18 mouse cellular contexts compared by ENCODE assay signal in the genomic region with DNA sequence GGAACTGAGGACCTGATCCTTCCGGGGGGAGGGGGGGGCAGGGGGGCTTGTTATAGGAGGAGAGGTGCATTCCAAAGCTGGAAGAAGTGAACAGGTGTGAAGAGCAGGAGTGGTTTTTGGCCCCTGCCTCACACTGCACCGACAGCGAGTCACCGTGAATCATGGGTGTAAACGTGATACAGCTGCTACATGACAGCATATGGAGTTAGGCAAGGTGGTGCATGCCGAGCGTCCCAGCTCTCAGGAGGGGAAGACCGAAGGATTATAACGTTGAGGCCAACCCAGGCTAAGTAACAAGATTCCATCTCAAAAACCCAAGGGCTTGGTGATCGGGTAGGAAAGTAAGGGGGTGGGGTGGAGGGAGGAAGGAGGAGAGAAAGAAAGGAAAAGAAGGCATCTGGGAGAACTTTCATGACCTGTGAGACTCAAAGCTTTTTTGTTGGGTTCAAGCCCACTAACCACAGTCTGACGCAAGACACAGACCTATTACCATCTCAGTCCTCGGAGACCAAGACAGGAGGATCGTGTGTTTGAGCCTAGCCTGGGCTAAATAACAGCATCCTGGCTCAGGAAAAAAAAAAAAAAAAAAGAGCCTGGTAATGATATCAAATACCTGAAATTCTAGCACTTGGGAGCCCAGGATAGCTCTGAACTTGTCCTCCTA. TPM values are rescaled to one million over a fixed set of nuclear protein-coding genes. Genes with fewer than 3 reads are reported as not detected.
DNase-seq lines count a peak whose midpoint lies in the region; ATAC-seq and TF ChIP-seq lines count a peak whose summit lies in the region.
"Had no signal": no experiment of that assay in that cellular context is flagged by ENCODE, and none has a peak within 500 bp of the region (broad histone marks: within the 10 kb centered on the region; RNA-seq: fewer than 3 reads in every experiment).

No protein-coding gene starts in this region.

- WGBS in heart, embryonic 15.5 days, result 45% methylated on average over 13 of the region's 13 CpGs
- WGBS in limb, embryonic 10.5 days, result 52% methylated on average over 13 of the region's 13 CpGs

- no peaks in the 10 kb centered on the region for H3K36me3 ChIP-seq in heart, embryonic 15.5 days
- H3K36me3 ChIP-seq in ES-E14 (ENCODE audit: control insufficient read depth, insufficient read depth, low read length, poor library complexity, severe bottlenecking), result no peaks in the 10 kb centered on the region
- no peaks in the 10 kb centered on the region for H3K36me3 ChIP-seq in limb, embryonic 10.5 days
- H3K36me3 ChIP-seq: forebrain, embryonic 12.5 days; hindbrain, embryonic 12.5 days had no signal

- H3K9me3 ChIP-seq in heart, embryonic 15.5 days (replicated peaks), result no peaks in the 10 kb centered on the region
- no peaks in the 10 kb centered on the region for H3K9me3 ChIP-seq in ES-E14 (ENCODE audit: control insufficient read depth, insufficient read depth, low read depth, low read length)
- H3K9me3 ChIP-seq in limb, embryonic 10.5 days (replicated peaks), result no peaks in the 10 kb centered on the region
- H3K9me3 ChIP-seq: forebrain, embryonic 12.5 days; hindbrain, embryonic 12.5 days had no signal

- no peak for DNase-seq in heart, postnatal 25 days (ENCODE audit: low spot score)
- DNase-seq in 3134 (ENCODE audit: extremely low read depth, insufficient read length, low spot score), result peak; percentile 36
- no peak for DNase-seq in ES-E14 (ENCODE audit: low read depth, low spot score)
- DNase-seq in limb, embryonic 10.5 days (ENCODE audit: low spot score), result no peak
- no peak for DNase-seq in right cerebral cortex, postnatal 36 days (ENCODE audit: low spot score in 2 of 2)
- no peak for DNase-seq in layer of hippocampus, postnatal 14 days (ENCODE audit: low spot score in 2 of 2)
- DNase-seq: adrenal gland, postnatal 14 days; cerebellum, adult 18-20 months; kidney, adult 8-10 months; lung, postnatal 10 days; right cerebral cortex, postnatal 14 days had no signal

- no peak for ATAC-seq in heart, embryonic 15.5 days (replicated peaks; ENCODE audit: insufficient number of reproducible peaks, insufficient read depth, low FRiP score, low read depth)
- no peak for ATAC-seq in cerebellum, adult (ENCODE audit: insufficient number of reproducible peaks, low FRiP score, low TSS enrichment)
- ATAC-seq: CD4-positive, CD25-positive, alpha-beta regulatory T cell, adult 4 months; inflammation-experienced regulatory T-cells, adult 6 months had no signal

- H3K27me3 ChIP-seq in heart, embryonic 15.5 days, result no peaks in the 10 kb centered on the region
- H3K27me3 ChIP-seq in limb, embryonic 10.5 days (ENCODE audit: low read depth, poor library complexity, severe bottlenecking), result no peaks in the 10 kb centered on the region
- H3K27me3 ChIP-seq: forebrain, embryonic 12.5 days; hindbrain, embryonic 12.5 days had no signal

- H3K4me1 ChIP-seq in heart, embryonic 15.5 days (replicated peaks), result peaks cover 32% of the 10 kb centered on the region
- peaks cover 15 to 41% of the 10 kb centered on the region in 2 experiments for H3K4me1 ChIP-seq in ES-E14 (ENCODE audit: control insufficient read depth in 2 of 2, insufficient read depth in 2 of 2, low read length in 2 of 2, poor library complexity in 1 of 2)
- peaks cover 71% of the 10 kb centered on the region for H3K4me1 ChIP-seq in limb, embryonic 10.5 days

- no peak overlapping the region for H3K4me2 ChIP-seq in heart, embryonic 15.5 days
- H3K4me2 ChIP-seq: forebrain, embryonic 12.5 days; hindbrain, embryonic 12.5 days had no signal

- no peak overlapping the region for H3K4me3 ChIP-seq in heart, embryonic 15.5 days
- no peak overlapping the region for H3K4me3 ChIP-seq in ES-E14 (ENCODE audit: insufficient read depth in 1 of 2, low read depth in 1 of 2, low read length in 2 of 2, poor library complexity in 1 of 2, severe bottlenecking in 1 of 2)
- H3K4me3 ChIP-seq in limb, embryonic 10.5 days, result no peak overlapping the region
- H3K4me3 ChIP-seq: forebrain, embryonic 12.5 days; hindbrain, embryonic 12.5 days had no signal

- in situ Hi-C loops in ES-E14 (cut with MboI; ENCODE audit: low sequenced_read_pairs in 2 of 2, unreplicated experiment in 2 of 2), result no loop called here

- 0 out of 2 replicates have a peak overlapping the region, but pooled peaks have one; percentile 9 for H3K27ac ChIP-seq in heart, embryonic 15.5 days
- peak overlapping the region; percentile 34; the same call in 1 of the 2 replicates for H3K27ac ChIP-seq in ES-E14 (ENCODE audit: insufficient read depth, low read depth, low read length, poor library complexity, severe bottlenecking)
- H3K27ac ChIP-seq in limb, embryonic 10.5 days, result peak overlapping the region; percentile 47; the same call in 1 of the 2 replicates
- H3K27ac ChIP-seq: forebrain, embryonic 12.5 days; hindbrain, embryonic 12.5 days; liver, embryonic 14.5 days had no signal

- no peak overlapping the region for H3K9ac ChIP-seq in heart, embryonic 15.5 days
- H3K9ac ChIP-seq in ES-E14 (ENCODE audit: insufficient read depth, low read depth, low read length, poor library complexity, severe bottlenecking), result peak overlapping the region; percentile 13; the same call in 1 of the 2 replicates
- H3K9ac ChIP-seq: forebrain, embryonic 12.5 days; hindbrain, embryonic 12.5 days; liver, embryonic 14.5 days had no signal

- intact Hi-C loops in heart, postnatal 25 days (cut with DNase I), result no loop called here

TF ChIP-seq in ES-E14, 5 proteins besides CTCF, POLR2A, EP300 and RAD21:
- TF ChIP-seq ZNF384 (IDR thresholded peaks at IDR 0.05; ENCODE audit: low read depth, low read length) (peak; percentile 31; the same call in 1 of the 2 replicates), HCFC1 (IDR thresholded peaks at IDR 0.05; ENCODE audit: borderline replicate concordance, insufficient read depth, low read length) (no peak), MAFK (IDR thresholded peaks at IDR 0.05; ENCODE audit: insufficient read depth, low read depth, low read length) (no peak), CHD2 (IDR thresholded peaks at IDR 0.05; ENCODE audit: low read depth, low read length) (no peak), ZC3H11A (IDR thresholded peaks at IDR 0.05; ENCODE audit: borderline replicate concordance, low read depth, low read length) (no peak)

RNA-seq across cellular contexts. Expression of gene Wasf2, which starts 18.0 kb away (rescaled TPM):
- 67.3 and 72.8 TPM in 2 replicates for polyA plus RNA-seq in heart, embryonic 15.5 days (2015; fragmentation: Nextera tagmentation; extraction: Ambion mirVana)
- total RNA-seq in heart, postnatal 25 days (2021), result 100 to 1,000 TPM in 1 of 2 experiments, 10 to 100 TPM in 1; 77.7 to 110 TPM
- total RNA-seq in ES-E14 (2012; rRNA removed), result 31.8 and 32.3 TPM in 2 replicates
- polyA plus RNA-seq in limb, embryonic 10.5 days (2016; fragmentation: Nextera tagmentation; extraction: Ambion mirVana), result 62.9 and 73.7 TPM in 2 replicates
- 10 to 100 TPM; 37.4 to 45.0 TPM for total RNA-seq in layer of hippocampus, postnatal 14 days (2021)
